Mouse (Mus musculus) gastrocnemius, postnatal 36 days (tissue): ENCODE measurements around the gene Smg1. TPM values are rescaled to one million over a fixed set of nuclear protein-coding genes. Genes with fewer than 3 reads are reported as not detected.

Experiments
- DNase-seq, 2 experiments: peaks; one replicate each; pipeline ENCODE4 v3.0.0; 2022
- intact Hi-C: fragments of 180-260 bp; cut with DNase I; formaldehyde crosslinking; loops from one replicate; pipeline ENCODE4 v1.15.1; 2025
- total RNA-seq, 2 experiments: library from RNA; stranded (reverse); gene quantifications; 2 replicates each; pipeline ENCODE4 v1.2.3; 2021

Smg1 gene
- total RNA-seq, 2 experiments from 2014 or later, result 22.7 to 24.1 TPM

- intact Hi-C loops, result no loop called here
Measured at GRCm38 (mm10) chr7:118156461-118156860, 87.0 kb downstream of the Smg1 start.

DNA sequence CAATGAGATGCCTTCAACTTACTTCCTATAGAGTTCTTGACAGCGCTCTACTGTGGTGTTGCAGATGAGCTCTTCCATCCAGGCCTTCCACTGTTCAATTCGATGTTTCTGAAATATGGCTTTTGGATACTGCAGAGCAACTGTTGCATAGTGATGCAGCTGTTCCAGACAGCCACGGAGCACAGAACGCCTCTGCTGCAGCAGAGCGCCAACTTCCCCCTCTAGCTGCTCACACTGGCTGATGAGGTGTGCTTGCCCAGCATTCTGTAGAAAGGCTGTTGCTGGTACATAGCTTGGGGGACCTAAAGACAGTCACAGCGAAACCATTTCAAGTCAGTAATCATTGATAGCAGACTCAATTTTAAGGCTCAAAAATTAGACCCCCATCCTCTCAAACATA, 89.3 kb downstream of the Smg1 start:
- intact Hi-C loops, result loop anchor here (5.0 kb wide), 1 partner anchor 38 kb away; no protein-coding TSS in a partner anchor
- no peak for DNase-seq

More at GRCm38 (mm10) chr7:118156461-118156860, 87.0 kb downstream of the Smg1 start:
- DNase-seq, result no peak

- intact Hi-C loops, result no loop called here
- DNase-seq, result no peak
Measured at GRCm38 (mm10) chr7:118143602-118144001, 99.9 kb downstream of the Smg1 start.

DNA sequence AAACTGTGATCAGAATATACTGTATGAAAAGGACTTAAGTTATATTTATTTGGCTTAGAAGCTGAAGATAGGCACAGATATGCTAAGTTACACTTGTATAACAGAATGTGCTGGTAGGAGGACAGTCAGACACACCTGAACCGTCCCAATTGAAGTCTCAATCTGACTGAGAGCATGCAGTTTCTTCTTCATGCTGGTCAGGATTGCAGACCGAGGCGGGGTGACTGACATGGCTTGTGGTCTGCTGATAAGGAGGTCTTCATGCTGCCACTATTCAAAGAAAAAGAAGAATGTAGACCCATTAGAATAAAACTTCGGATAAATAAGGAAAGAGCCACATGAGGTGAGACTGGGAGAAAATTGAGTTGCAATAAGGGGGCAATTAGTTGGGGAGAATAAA, 100.3 kb downstream of the Smg1 start:
- no peak for DNase-seq
- intact Hi-C loops, result no loop called here

DNA sequence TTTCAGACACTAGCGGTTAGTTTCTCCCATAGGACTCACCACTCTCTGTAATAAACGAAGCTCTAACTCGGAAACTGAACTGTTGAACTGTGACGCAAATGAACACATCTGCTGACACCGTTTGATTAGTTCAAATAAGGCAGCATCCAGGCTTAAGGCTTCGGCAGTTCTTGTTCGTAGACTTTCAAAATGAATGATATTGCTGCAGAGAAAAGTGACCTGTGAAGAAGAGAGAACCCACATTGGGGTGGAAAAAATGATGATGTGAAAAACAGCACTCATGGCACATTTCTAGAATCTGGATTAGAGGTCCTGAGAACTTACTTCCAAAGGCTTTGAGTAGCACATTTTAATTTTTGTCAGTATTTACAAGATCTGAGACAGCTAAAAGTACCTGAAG, 102.2 kb downstream of the Smg1 start:
- DNase-seq, result no peak
- intact Hi-C loops, result no loop called here

DNA sequence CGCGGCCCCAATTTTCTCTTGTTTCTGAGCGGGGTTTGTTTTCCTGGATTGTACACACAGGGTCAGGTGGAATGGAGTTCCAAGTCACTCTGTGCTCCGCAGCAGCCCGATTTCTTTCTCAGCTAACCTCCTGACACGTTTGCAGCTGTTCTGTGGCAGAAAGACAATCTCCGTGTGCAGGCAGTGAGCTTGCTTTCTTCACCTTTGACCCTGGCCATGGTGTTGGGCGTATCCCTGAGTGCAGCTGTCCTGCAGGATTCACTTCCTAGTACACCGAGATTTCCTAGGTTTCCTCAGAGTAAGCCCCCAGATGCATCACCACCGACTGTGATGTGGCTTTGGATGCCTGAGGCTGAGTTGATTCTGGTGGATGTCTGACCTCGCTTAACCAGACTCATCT, 108.3 kb downstream of the Smg1 start:
- intact Hi-C loops, result no loop called here
- DNase-seq, result no peak

DNA sequence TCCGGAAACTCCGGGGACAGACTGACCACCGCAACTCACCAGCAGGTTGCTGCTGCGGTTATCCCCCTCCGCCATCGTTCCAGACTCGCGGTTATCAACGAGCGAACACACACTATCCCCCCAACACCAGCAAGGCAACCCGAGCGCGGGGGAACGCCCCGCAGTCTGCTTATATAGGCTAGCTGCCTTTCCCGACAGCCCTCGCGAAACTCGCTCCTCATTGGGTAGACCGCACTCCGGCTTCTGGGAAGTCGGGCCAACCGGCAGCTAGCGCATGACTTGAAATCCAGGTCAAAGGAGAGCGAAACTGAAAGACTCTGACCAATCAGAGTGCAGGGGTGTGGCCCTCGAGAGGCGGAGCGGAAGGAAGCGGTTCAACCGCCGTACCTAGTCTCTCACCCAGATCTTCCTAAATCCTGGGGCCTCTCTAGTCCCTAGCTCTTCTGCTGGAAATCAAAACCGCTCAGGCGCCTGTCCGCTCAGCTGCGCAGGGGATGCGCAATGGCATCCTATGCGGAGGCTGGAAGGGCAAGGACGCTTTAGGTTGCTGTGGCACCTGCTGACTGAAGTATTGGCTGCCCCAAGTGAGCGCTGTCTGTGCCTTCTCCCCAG, 113.9 kb downstream of the Smg1 start, which contains the start of gene Arl6ip1:
Arl6ip1 (minus strand) TSS at position 233 of the 612 bp plus-strand sequence.
- DNase-seq, result peak; percentile 89 to 95
- intact Hi-C loops, result no loop called here

- intact Hi-C loops, result no loop called here
- DNase-seq, result no peak
Measured at GRCm38 (mm10) chr7:118128925-118129429, 114.5 kb downstream of the Smg1 start.

- DNase-seq, result no peak
- intact Hi-C loops, result no loop called here
Measured at GRCm38 (mm10) chr7:118126219-118126875, 117.1 kb downstream of the Smg1 start.

DNA sequence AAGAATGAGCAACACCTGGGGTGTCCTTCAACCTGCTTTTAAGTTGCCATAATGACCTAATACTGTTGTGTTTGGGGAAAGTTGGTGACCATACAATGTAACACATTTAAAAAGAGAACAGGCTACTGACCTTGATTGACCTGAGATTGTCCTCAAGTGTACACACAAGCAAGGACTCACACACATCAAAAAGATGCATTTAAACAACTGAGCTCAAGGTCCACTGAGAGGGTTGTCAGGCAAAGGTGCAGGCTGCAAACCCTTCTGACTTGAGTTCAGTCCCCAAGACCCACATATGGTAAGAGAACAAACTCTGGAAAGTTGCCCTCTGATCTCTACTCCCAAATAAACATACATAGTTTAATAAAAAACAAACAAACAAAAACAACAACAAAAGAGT, 117.7 kb downstream of the Smg1 start:
- no peak for DNase-seq
- intact Hi-C loops, result no loop called here

GRCm38 (mm10) chr7:118123512-118124411, 119.7 kb downstream of the Smg1 start:
- intact Hi-C loops, result no loop called here
- no peak for DNase-seq

- intact Hi-C loops, result no loop called here
Measured at GRCm38 (mm10) chr7:118122235-118122634, 121.2 kb downstream of the Smg1 start.

GRCm38 (mm10) chr7:118120654-118121053, 122.8 kb downstream of the Smg1 start:
- intact Hi-C loops, result no loop called here
- DNase-seq, result no peak

More at GRCm38 (mm10) chr7:118122235-118122634, 121.2 kb downstream of the Smg1 start:
- DNase-seq, result no peak

- intact Hi-C loops, result loop anchor here (10.0 kb wide), 1 partner anchor 715 kb away; no protein-coding TSS in a partner anchor
- no peak for DNase-seq
Measured at GRCm38 (mm10) chr7:118119946-118120345, 123.5 kb downstream of the Smg1 start.

DNA sequence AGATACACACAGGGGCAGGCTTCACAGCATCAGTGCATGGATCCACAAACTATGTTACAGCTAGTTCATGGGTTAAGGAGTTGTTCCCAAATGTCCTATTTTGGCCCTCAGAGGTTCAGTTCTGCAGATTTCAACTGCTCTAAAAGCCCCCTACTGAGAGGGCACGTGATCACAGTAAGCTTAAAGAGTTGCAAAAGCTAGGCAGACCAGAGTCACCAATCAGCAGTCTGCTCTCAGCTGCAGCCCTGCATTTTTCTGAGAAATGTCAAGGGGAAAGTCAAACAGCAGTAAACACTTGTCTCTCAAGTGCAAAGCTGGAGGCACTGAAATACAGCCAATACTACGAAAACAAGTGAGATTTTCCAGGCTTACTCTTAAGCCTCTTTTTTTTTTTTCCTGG, 124.3 kb downstream of the Smg1 start:
- intact Hi-C loops, result loop anchor here (10.0 kb wide), 1 partner anchor 714 kb away; no protein-coding TSS in a partner anchor
- DNase-seq, result no peak

GRCm38 (mm10) chr7:118118426-118118825, 125.0 kb downstream of the Smg1 start:
- intact Hi-C loops, result loop anchor here (10.0 kb wide), 1 partner anchor 714 kb away; no protein-coding TSS in a partner anchor
- no peak for DNase-seq

GRCm38 (mm10) chr7:118117539-118118210, 125.8 kb downstream of the Smg1 start:
- intact Hi-C loops, result loop anchor here (10.0 kb wide), 1 partner anchor 713 kb away; no protein-coding TSS in a partner anchor
- no peak for DNase-seq

- intact Hi-C loops, result loop anchor here (10.0 kb wide), 1 partner anchor 712 kb away; no protein-coding TSS in a partner anchor
- no peak for DNase-seq
Measured at GRCm38 (mm10) chr7:118116787-118117538, 126.5 kb downstream of the Smg1 start.
